Mouse (Mus musculus): ENCODE results near the gene Chrdl1.

Chrdl1 gene

DNA sequence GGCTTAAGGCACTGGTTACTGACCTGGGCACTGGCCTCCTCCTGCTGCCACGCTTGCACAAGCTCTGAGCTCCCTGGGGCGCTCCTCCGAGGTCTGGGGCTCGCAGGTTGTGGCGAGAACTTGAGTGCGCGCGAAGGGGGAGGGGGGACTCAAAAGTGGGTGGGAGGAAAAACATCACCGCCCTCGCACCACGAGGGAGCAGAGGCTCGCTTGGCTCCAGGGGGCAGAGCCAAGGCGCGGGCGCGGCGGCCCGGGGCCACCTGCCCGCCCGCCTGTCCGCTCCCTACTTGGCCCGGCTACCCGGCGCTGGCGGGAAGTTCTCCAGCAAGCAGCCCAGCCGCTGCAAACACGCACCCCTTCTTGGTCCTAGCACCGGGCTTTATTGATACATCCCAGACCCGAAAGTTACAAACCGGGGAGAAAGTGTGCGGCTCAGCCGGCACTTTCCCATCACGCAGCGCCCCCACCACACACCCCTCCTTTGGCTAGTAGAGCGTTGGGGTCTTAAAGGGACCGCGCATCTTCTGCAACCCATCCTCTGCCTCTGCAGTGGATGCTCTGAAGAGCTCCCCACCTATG, at the start of gene Chrdl1:
Gene Chrdl1 (minus strand): TSS at position 472 of the 579 bp plus-strand sequence.
- peak; percentile 5 for DNase-seq (ENCODE audit: low spot score)

DNA sequence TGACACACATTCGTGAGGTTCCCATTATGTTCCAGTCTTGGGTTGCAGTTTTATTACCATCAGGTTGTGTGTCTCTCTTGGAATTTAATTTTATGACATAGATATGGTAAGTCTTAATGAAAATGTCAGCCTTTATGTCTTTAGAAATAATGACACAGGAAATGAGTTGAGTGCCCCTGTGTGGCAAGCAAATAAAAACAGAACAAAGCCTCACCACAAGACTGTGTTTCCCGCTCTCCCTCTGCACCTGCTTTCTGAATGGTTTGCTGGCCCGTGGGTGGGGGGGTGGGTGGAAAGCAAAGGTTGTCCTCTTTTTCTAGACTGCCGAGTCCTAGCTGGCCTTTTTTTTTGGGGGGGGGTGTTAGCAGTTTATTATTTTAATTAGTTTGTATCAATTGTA, 48.6 kb upstream of the Chrdl1 start:
- no peak for DNase-seq (ENCODE audit: low spot score)

DNA sequence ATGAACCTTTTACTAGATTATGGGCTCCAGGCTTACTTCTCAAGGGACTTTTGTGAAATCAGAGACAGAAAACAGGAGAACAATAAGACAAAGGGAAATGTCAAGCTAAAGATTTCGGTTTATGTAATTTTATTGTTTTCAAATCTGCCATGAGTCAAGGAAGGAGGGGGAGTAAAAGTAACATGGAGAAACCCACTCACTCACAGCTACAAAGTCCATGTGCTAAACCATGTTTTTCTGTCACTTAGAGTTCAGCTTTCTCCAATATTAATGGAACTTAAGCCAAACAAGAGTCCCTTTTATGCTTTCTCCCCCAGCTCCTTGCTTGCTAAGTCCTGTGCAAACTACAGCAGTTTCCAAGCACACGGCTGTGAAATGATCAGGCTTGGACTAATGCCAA, 10.5 kb upstream of the Chrdl1 start:
- DNase-seq (ENCODE audit: low spot score): no peak

DNA sequence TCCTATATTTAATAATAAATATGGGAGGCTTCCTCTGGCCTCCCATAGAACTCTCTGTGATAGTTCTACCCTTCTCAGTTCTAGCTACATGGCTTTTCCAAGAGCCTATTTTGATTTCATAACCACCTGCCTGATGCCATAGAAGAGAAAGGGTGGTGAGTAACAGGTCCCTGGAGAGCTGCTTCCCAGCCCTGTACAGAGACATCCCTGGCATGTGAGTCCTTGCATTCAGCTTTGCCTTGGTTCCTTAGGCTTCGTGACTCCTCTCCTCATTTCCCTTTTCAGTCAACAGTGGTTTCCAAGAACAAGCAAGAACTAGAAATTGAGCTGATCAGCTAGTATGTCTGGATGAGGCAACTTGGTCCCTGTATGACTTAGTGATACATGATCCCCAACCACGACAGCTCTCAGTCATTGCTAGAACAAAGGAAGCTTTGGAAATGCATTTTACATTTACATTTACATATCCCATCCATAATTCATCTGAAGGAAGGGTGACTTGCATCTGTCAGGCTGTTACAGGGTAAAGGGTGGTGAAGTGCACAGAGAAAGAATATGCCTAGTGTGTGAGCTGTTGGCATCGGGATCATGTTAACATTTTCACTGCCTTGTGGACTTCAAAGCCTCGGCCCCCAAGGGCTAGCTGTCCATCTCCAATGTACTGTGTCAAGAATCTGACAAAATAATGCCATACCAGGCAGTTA, 27.7 kb downstream of the Chrdl1 start:
- DNase-seq (ENCODE audit: low spot score): no peak

DNA sequence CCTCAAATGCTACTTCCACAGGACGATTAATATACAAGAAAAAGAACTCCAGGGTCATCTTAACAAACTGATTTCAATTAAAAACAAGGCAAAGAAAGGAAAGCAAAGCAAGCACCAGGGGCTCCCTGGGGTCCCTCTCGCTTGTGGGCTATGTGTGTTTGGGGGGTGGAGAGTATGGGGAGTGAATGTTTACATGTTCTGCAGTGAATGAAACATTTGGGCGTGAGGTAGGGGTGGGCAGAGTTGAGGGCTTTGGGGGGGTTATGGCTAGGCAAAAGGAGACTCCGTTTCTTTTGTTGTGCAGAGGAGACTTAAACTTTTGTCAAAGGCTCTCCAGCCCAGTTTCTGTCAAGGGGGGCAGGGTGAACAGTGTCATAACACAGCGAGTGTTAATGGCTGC, 46.8 kb downstream of the Chrdl1 start:
- DNase-seq (ENCODE audit: low spot score): no peak

DNA sequence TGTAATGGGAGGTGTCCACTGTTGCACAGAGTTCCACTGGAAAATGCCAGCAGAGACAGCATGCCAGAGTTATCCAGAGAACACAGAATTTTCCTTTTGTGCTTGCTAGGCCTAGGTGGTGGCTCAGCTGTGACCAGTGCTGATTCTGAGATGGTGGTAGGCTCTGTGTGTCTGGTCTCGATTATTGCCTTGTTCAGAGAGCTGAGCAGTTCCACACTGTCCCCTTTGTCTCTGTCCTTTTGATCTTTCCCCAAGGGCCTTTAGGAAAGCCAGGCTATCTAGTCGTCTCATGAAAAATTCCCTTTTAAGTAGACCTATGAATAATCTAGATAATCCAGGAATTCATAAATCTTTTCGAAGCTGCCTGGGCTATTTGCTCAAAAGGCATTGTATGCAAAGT, 47.3 kb downstream of the Chrdl1 start:
- no peak for DNase-seq (ENCODE audit: low spot score)

DNA sequence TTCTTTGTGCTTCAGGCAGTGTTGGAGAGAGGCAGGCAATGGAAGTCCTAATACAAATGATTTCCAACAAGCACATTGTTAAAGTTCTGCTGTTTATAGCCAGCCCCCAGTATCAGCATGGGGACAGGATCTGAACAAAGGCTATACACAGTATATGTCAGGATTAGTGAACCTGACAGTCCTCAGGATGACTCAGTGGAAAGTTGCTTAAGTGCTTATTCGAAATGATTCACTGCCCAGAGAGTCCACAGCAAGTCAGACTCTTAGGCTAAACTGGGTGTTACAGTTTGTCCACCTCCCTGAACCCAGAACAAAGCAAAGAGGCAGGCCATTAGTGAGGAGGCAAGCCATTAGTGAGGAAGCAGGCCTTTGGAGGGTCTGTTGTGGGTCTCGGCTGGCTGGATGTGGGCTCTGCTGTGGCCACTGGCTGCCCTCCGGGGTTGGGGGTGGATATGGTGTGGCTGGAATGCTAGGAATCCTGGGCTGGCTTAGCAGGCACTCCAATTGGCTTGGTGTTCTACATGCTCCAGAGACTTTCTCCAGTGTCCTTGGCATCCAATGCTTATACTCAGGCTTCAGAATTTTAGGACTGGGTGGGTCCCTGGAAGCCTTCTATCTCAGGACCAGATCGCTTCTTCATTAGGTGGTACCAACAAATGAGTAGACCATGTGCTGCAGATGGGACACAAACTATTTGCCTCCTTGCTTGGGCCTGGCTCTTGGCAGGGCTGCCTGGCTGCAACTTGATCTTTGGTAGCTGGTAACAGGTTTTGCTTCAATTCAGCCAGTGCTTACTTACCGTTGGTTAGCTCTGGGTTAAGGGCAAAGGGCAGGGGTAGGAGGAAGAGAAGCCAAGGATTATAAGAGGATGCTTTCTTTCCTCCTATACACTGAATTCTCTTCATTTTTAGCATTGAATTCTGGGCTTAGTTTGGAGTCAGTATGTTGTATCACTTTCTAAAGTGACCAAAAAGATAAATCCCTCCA, 49.3 kb downstream of the Chrdl1 start:
- no peak for DNase-seq (ENCODE audit: low spot score)

DNA sequence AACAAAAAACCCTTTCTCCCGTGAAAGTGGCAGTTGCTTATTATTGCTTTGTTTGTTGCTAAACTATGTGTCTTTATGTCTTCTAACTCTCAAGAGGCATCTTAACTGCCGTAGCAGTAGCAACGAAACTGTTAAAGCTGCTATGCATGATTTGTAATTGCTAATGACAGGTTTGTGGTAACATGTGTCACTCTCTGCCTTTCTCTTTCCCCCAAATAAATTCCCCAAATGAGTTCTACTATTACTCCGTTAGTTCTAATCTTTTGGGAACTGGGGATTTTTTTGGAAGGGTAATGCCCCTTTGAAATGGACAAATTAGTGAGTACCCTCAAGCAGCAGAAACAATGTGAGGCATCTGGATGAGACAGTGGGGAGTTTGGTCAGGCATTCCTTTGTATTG, 55.9 kb downstream of the Chrdl1 start:
- DNase-seq (ENCODE audit: low spot score): no peak

DNA sequence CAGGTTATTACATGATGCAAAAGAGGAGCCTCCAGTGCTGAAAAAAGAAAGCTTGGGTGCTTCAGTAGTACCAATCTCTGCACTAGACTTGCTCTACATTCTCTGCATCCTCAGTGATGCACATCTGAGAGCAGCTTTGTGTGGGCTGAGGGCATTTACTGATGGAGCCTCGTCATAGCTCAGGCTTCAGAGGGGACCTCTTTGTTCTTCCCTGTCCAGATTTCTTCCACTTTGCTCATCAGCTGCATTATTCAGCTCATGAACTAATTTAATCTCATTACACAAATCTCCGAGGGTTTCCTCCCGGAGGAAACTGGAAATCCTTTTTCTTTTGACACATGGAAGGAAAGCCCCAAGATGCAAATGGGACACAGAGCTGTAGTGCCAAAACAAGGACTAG, 56.5 kb downstream of the Chrdl1 start:
- DNase-seq (ENCODE audit: low spot score): no peak

DNA sequence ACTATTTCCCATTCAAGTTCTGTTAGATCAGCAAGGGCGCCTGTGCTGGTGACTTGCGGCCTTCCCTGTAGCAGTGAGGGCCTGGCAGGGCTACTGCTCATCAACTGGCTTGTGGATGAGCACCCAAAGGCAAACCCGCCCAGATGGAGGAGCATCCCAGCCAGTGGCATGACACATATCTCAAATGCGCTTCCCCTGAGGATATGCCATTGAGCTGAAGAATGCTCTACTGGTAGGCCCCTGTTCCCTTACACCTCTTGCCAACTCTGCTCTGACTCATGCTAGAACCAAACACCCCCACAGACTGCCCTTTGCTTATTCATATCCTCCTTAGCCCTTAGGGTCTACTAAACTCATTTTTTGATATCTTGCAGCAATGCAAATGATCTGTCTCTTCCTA, 57.4 kb downstream of the Chrdl1 start:
- DNase-seq (ENCODE audit: low spot score): no peak

DNA sequence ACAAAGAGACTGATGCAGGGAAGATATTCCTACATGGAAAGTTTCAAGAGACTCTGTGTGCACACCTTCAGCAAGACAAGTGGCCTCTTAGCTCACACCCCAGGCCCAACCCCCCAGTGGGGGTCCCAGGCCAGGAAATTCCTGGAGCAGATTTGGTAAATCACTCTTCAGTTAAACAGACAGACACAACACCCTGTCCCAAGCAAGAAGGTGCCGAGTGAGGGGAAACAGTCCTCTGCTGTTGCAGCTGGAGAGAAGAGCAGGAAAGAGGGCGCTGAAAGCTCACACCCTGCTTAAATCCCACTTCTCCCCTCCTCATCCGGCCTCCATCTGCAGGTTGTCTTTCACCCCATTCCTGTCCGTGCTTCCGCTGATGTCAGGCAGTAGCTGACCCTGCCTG, 58.2 kb downstream of the Chrdl1 start:
- no peak for DNase-seq (ENCODE audit: low spot score)

DNA sequence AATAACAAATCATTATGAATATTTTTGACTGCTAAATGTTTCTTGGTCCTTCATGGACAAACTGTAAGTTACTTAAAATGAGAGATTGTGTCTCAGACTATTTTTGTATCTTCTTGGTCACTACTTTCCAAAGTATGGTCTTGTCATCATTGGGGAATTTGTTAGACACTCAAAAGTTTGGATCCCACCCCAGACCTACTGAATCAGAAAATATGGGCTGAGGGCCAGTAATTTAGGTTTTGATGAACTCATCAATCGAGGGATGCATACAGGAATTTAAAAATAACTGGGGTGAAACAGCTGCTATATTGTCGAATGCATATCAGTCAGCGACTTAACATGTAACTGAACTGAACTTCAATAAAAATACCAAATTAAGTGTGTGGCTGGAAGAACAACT, 80.9 kb downstream of the Chrdl1 start:
- DNase-seq (ENCODE audit: low spot score): no peak

DNA sequence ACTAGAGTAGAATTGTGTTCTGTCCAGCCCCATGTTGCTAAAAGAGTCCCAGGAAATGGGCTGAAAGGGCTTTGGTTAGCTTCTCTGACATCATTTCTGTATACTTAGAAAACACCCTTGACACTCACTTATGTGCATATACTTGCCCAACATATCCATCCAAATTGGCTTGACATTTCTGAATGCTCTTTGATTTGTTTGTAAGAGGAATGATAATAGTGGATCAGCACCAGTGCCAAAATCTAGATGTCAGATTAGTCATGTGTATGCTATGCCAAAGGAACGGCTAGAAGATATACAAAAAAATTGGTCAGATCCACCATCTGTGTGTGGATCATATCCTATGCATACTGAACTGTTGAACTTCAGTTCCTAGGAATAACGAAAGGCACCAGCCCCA, 99.3 kb downstream of the Chrdl1 start:
- no peak for DNase-seq (ENCODE audit: low spot score)

DNA sequence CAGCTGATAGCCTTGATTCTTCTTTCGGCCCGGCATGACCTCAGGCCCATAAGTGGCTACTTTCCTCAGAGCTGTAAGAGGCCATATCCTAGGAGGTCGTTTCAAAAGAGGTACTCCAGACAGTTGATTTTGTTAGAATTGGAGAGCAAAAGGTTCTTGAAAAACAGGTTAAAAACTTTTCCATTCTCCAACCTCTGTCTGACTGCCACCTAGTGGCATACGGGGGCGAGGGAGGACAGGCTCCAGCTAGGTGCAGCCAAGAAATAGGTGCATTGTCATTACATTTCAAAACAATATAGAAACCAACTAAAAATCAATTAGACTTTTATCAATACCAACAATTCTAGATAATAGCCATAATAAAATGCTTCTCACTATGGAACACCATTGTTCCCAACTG, 118.9 kb downstream of the Chrdl1 start:
- no peak for DNase-seq (ENCODE audit: low spot score)

DNA sequence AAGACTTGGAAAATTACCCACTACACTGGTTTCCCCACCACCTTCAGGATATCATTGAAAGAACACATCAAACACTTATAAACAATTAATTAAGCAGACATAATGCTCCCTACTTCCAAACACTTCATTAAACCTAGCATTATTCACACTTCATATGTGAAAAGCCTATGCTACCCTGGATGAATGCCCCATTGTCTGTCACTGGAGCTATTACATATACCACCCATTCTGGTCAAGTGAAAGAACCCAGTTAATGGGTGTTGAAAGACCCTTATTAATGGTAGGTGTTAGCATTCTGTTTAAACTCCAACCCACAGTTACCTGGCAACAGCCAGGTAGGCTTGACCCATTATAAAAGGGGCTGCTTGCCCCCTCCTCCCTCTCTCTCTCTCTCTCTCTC, 143.4 kb downstream of the Chrdl1 start:
- no peak for DNase-seq (ENCODE audit: low spot score)
